In the genomic region with DNA sequence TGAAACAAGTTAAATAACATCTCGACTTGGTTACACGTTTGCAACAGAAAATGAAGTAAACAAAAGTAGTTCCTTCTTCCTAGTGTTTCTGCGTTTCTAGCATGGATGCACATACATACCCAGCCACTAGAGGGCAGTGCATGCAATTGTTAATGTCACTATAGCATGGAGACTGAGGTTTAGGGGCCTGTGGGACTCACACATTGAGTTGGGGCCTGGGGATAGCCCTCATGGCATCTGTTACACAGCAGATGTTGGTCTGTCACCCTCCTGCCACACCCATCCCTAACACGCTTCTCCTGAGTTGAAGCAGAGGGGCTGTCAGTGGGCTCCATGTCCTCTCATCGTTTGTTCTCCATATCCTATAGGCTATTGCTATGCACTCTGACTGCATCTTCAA, we compare ENCODE assay signal across 8 mouse cellular contexts. TPM values are rescaled to one million over a fixed set of nuclear protein-coding genes. Genes with fewer than 3 reads are reported as not detected.
DNase-seq lines count a peak whose midpoint lies in the region; ATAC-seq and TF ChIP-seq lines count a peak whose summit lies in the region.

No protein-coding gene starts in this region.

- peak; percentile 69 for TF ChIP-seq CTCF in forebrain, postnatal 0 days (IDR thresholded peaks at IDR 0.05; ENCODE audit: low read depth)
- peak; percentile 69 for TF ChIP-seq CTCF in midbrain, postnatal 0 days (IDR thresholded peaks at IDR 0.05)

- H3K27ac ChIP-seq in forebrain, postnatal 0 days (ENCODE audit: low read depth, low read length), result no peak overlapping the region
- H3K27ac ChIP-seq in forebrain, embryonic 15.5 days (replicated peaks), result no peak overlapping the region
- H3K27ac ChIP-seq in midbrain, postnatal 0 days (ENCODE audit: low read depth, low read length), result no peak overlapping the region
- H3K27ac ChIP-seq in midbrain, embryonic 13.5 days, result no peak overlapping the region
- H3K27ac ChIP-seq in forebrain, embryonic 12.5 days, result no peak overlapping the region

- H3K4me1 ChIP-seq in forebrain, postnatal 0 days (ENCODE audit: insufficient read depth), result no peaks in the 10 kb centered on the region; the same call in 1 of the 2 replicates
- H3K4me1 ChIP-seq in forebrain, embryonic 15.5 days, result peaks cover 37% of the 10 kb centered on the region
- no peaks in the 10 kb centered on the region; the same call in 1 of the 2 replicates for H3K4me1 ChIP-seq in midbrain, postnatal 0 days (ENCODE audit: insufficient read depth, low read length)
- H3K4me1 ChIP-seq in midbrain, embryonic 13.5 days (replicated peaks), result peaks cover 46% of the 10 kb centered on the region
- H3K4me1 ChIP-seq in forebrain, embryonic 12.5 days, result peaks cover 17% of the 10 kb centered on the region

- no peak overlapping the region for H3K9ac ChIP-seq in forebrain, postnatal 0 days
- H3K9ac ChIP-seq in forebrain, embryonic 15.5 days (replicated peaks), result no peak overlapping the region
- no peak overlapping the region for H3K9ac ChIP-seq in midbrain, postnatal 0 days (replicated peaks; ENCODE audit: low read length, poor library complexity, severe bottlenecking)
- H3K9ac ChIP-seq in midbrain, embryonic 13.5 days (replicated peaks), result no peak overlapping the region
- no peak overlapping the region for H3K9ac ChIP-seq in forebrain, embryonic 12.5 days

- WGBS in forebrain, postnatal 0 days, result 72% methylated on average over 5 of the region's 5 CpGs
- WGBS in forebrain, embryonic 15.5 days, result 68% methylated on average over 5 of the region's 5 CpGs
- 67% methylated on average over 5 of the region's 5 CpGs for WGBS in midbrain, postnatal 0 days
- 75% methylated on average over 5 of the region's 5 CpGs for WGBS in midbrain, embryonic 13.5 days
- 64% methylated on average over 5 of the region's 5 CpGs for whole genome bisulfite sequencing in forebrain, embryonic 12.5 days

- DNase-seq in forebrain, postnatal 0 days, result no peak
- DNase-seq in midbrain, postnatal 0 days (ENCODE audit: low spot score), result no peak
- DNase-seq in embryo, embryonic 10.5 days (ENCODE audit: low spot score), result peak; percentile 42
- DNase-seq in splenic B cell, adult 2 months (ENCODE audit: low read depth, low spot score), result peak; percentile 22
- no peak for DNase-seq in urinary bladder, postnatal 36 days (ENCODE audit: low spot score in 2 of 2)

- ATAC-seq in forebrain, postnatal 0 days, result no peak
- no peak for ATAC-seq in forebrain, embryonic 15.5 days (replicated peaks)
- no peak for ATAC-seq in midbrain, postnatal 0 days (ENCODE audit: low FRiP score)
- ATAC-seq in midbrain, embryonic 13.5 days, result no peak
- no peak for ATAC-seq in forebrain, embryonic 12.5 days (ENCODE audit: low FRiP score)

- peaks cover 37% of the 10 kb centered on the region for H3K36me3 ChIP-seq in forebrain, postnatal 0 days (ENCODE audit: insufficient read depth)
- peaks cover 9% of the 10 kb centered on the region for H3K36me3 ChIP-seq in forebrain, embryonic 15.5 days
- H3K36me3 ChIP-seq in midbrain, postnatal 0 days (ENCODE audit: insufficient read depth, low read length), result peaks cover 27% of the 10 kb centered on the region
- H3K36me3 ChIP-seq in midbrain, embryonic 13.5 days, result peaks cover 47% of the 10 kb centered on the region
- H3K36me3 ChIP-seq in splenic B cell, adult 2 months (ENCODE audit: control insufficient read depth, insufficient read depth, low read length, poor library complexity, severe bottlenecking), result no peaks in the 10 kb centered on the region
- 0 out of 2 replicates have a peak, but pooled peaks cover 3% of the 10 kb centered on the region for H3K36me3 ChIP-seq in forebrain, embryonic 12.5 days (replicated peaks)

- no peaks in the 10 kb centered on the region for H3K9me3 ChIP-seq in forebrain, postnatal 0 days (ENCODE audit: low read length)
- H3K9me3 ChIP-seq in forebrain, embryonic 15.5 days, result no peaks in the 10 kb centered on the region
- H3K9me3 ChIP-seq in midbrain, postnatal 0 days (ENCODE audit: low read length), result no peaks in the 10 kb centered on the region
- H3K9me3 ChIP-seq in midbrain, embryonic 13.5 days, result no peaks in the 10 kb centered on the region
- no peaks in the 10 kb centered on the region for H3K9me3 ChIP-seq in forebrain, embryonic 12.5 days

- no peak overlapping the region for H3K4me2 ChIP-seq in forebrain, postnatal 0 days (ENCODE audit: low read depth)
- no peak overlapping the region for H3K4me2 ChIP-seq in forebrain, embryonic 15.5 days (replicated peaks)
- no peak overlapping the region for H3K4me2 ChIP-seq in midbrain, postnatal 0 days (ENCODE audit: low read depth, low read length, poor library complexity, severe bottlenecking)
- H3K4me2 ChIP-seq in midbrain, embryonic 13.5 days (replicated peaks), result no peak overlapping the region
- no peak overlapping the region for H3K4me2 ChIP-seq in forebrain, embryonic 12.5 days

- H3K4me3 ChIP-seq in forebrain, postnatal 0 days (ENCODE audit: low read depth, low read length), result no peak overlapping the region
- H3K4me3 ChIP-seq in forebrain, embryonic 15.5 days, result no peak overlapping the region
- H3K4me3 ChIP-seq in midbrain, postnatal 0 days (ENCODE audit: low read depth, low read length), result no peak overlapping the region
- no peak overlapping the region for H3K4me3 ChIP-seq in midbrain, embryonic 13.5 days (replicated peaks)
- no peak overlapping the region for H3K4me3 ChIP-seq in forebrain, embryonic 12.5 days (replicated peaks)

- no peaks in the 10 kb centered on the region for H3K27me3 ChIP-seq in forebrain, postnatal 0 days (ENCODE audit: insufficient read depth, low read length)
- no peaks in the 10 kb centered on the region for H3K27me3 ChIP-seq in forebrain, embryonic 15.5 days
- no peaks in the 10 kb centered on the region for H3K27me3 ChIP-seq in midbrain, postnatal 0 days (ENCODE audit: insufficient read depth, low read length)
- H3K27me3 ChIP-seq in midbrain, embryonic 13.5 days, result no peaks in the 10 kb centered on the region
- H3K27me3 ChIP-seq in splenic B cell, adult 2 months (ENCODE audit: control insufficient read depth, insufficient read depth, low read length, poor library complexity, severe bottlenecking), result no peaks in the 10 kb centered on the region
- 0 out of 2 replicates have a peak, but pooled peaks cover 5% of the 10 kb centered on the region for H3K27me3 ChIP-seq in forebrain, embryonic 12.5 days

RNA-seq across cellular contexts. Expression of gene Adcyap1r1, which starts 9.4 kb away (rescaled TPM):
- 91.8 and 120 TPM in 2 replicates for total RNA-seq in forebrain, postnatal 0 days (2014; rRNA removed)
- 30.3 and 43.4 TPM in 2 replicates for polyA plus RNA-seq in forebrain, postnatal 0 days (2015; fragmentation: Nextera tagmentation; extraction: Ambion mirVana)
- polyA plus RNA-seq in forebrain, embryonic 15.5 days (2015; fragmentation: Nextera tagmentation; extraction: Ambion mirVana), result 31.5 and 32.1 TPM in 2 replicates
- 207 and 209 TPM in 2 replicates for total RNA-seq in midbrain, postnatal 0 days (2014; rRNA removed)
- polyA plus RNA-seq in midbrain, postnatal 0 days (2015; fragmentation: Nextera tagmentation; extraction: Ambion mirVana), result 68.6 and 72.5 TPM in 2 replicates
- 31.3 and 33.5 TPM in 2 replicates for polyA plus RNA-seq in midbrain, embryonic 13.5 days (2015; fragmentation: Nextera tagmentation; extraction: Ambion mirVana)
- 13.4 and 15.7 TPM in 2 replicates for polyA plus RNA-seq in forebrain, embryonic 12.5 days (2016; fragmentation: Nextera tagmentation; extraction: Ambion mirVana)

Comparison
In these comparisons a context has a peak if more than half of its experiments do, and no peak if none do; other contexts are left out.
1. DNase-seq: peak in embryo, embryonic 10.5 days (single experiment) and splenic B cell, adult 2 months (single experiment); none in forebrain, postnatal 0 days (single experiment), midbrain, postnatal 0 days (single experiment) and urinary bladder, postnatal 36 days (0 of 2).